Mouse (Mus musculus) layer of hippocampus, adult 9-11 months (tissue): ENCODE measurements around the gene Gadd45gip1.

Experiments
- DNase-seq: peaks from one replicate; pipeline ENCODE4 v3.0.0; 2022

Gadd45gip1 gene

DNA sequence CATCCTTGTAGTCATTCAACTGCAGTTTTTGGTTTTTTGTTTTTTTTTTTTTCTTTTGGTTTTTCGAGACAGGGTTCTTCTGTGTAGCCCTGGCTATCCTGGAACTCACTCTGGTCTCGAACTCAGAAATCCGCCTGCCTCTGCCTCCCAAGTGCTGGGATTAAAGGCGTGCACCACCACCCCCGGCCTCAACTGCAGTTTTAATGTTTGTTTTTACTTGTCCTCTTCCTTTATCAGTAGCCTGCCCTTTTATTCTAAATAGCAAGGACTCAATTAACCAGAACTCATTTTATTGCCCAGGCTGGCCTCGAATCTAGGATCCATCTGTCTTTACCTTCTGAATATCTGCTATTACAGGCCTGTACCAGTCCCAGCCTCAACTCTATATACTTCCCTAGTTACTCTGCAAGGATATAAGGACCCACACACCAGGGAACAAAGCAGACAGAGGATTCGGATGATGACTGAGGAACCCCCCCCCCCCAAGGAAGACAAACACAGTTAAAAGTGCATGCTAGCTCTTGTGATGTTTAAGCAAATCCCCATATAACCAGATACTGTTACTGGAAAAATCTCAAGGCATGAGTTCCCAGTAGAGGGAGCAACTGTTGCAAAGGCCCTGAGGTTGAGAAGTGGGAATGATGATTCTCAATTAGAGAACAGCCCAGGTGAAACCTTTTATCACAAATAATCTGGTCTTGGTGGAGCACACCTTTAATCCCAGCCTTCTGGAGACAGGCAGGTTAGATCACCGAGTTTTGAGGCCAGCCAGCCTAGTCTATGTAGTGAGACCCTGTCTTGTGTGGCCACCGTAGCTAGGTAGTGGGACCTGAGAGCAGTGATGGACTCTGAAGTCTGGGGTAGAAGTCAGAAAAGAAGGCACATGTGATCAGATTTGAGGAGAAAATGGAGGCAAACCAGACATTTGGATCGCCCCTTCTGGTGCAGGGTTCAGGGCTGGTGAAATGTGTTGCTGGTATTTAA is 1.7 kb downstream of the Gadd45gip1 start:
- no peak for DNase-seq

DNA sequence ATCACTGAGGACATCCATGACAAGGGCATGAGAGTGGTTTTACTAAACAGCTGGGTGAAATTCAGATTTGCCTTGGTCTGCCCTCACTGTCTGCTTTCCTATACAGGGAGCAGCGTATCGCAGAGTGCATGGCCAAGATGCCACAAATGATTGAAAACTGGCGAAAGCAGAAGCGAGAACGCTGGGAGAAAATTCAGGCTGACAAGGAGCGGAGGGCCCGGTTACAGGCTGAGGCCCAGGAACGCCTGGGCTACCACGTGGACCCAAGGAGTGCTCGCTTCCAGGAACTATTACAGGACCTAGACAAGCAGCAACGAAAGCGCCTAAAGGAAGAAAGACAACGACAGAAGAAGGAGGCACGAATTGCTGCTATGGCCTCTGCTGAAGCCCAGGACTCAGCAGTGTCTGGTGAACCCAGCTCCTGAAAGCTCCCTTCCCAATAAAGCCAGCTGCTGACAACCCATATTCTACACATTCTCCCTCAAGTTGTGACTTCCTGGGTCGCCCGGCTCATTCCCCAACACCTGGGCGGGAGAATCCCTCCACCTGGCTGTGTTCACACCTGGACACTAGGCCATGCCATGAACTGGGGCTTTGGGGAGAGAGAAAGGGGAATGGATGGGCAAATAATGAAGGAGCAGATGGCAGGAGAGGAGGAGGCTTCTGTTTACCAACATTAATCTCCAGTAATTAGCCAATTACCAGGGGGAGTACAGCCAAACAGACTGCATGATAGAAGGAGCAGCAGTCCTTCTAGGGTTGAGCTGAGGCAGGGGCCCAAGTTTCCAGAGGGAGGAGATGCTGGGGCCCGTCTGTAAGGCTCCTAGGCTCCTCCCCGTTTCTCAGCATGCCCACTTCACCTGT is 2.9 kb downstream of the Gadd45gip1 start:
- DNase-seq, result no peak

DNA sequence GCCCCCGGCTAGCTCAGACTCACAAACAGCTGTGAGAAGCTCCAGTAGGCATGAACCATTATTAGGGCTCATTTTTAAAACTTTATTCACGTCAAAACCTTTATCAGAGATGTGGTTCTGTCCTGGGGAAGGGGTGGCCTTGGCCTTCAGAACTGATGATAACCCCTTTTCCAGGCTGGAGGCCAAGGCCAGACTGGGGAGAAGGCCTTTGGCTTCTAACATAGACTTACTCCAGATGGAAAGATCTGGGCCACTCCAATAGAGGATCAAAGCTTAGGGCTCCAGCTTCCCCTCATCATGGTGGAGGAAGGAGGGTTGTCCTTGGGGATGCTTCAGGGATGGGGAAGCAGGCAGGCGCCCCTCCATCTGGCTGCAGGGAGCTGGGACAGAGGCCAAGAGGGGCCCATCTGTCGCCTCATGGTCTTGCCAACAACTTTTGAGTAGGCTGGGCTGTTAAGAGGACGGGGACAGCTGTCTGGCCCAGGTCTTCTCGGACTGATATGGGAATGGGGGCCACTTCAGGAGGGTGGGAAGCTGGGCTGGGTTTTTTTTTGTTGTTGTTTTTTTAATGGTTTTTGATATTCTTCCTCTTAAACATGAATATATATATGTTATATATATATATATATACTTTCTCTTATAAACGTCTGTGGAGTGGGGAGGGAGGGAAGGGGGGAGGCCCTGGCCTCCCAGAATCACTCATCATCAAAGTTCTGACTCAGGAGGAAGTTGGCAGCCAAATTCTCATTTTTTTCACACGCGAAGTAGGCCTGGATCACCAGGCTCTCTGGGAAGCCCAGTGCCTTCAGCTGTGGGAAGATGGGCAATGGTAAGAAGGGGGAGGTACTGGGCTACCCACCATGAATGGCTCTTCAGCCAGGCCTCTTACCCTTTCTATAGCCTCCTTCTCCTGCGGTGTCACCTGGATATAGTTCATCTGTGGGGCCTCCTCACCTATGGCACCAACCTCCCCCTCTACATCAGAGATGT is 3.8 kb downstream of the Gadd45gip1 start:
- DNase-seq, result peak; percentile 87

DNA sequence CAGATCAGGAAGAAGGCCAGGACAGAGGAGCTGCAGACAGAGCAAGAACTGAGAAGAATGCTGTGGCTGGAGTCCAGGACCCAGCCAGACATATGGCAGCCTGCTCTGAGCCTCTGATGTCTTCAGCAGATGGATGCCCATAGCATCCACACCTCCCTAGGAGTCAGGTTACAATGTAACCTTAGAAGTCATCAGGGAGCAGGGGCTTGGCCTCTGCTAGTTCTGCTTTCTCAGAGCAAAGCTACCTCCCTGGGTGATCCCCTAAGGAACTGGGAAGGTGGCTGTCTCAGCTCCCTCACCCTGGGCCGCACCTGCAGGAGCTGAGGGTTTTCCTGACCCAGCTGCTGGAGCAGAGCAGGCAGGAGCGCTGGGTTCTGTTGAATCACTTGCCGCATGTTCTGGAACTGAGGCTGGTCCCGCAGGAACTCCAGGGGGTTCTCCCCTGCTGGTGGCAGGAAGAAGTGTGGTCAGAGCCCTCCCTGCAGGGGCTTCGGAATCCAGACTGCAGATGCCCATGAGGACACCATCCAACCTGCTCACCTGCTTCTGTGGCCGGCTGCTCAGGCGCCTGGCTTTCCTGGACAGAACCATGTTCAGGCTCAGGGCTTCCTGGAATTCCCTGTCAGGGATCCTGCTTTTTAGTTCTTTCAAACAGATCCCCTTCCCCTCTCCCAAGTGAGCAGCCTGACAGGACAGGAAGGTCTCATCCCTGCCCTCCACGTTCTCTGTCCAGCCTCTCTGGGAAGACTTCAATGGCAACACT is 6.0 kb downstream of the Gadd45gip1 start:
- no peak for DNase-seq

DNA sequence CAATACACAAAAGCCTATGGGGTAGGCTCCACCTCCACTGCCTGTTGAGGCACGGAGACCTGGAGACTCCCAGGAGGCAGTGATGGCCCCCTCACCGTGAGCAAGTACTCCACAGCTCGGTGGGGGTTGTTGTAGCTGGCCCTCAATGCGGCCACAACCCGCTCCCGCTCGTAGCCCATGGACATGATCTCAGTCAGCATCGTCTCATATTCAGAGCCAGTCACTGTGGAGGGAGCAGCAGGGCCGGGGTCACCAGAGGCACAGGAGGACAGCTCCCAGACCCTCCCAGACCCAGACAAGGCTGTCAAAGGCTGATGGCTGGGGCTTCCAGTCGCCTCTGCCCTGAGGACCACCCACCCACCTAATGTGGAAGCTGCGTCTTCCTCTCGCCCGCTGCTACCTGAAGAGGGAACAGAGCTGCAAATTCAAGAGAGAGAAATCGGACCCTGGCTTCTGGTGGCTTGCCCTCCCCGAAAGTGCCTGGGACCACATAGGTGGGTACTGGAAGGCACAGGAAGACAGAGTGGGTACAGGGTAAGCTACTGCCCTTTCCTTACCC is 6.7 kb downstream of the Gadd45gip1 start:
- no peak for DNase-seq

DNA sequence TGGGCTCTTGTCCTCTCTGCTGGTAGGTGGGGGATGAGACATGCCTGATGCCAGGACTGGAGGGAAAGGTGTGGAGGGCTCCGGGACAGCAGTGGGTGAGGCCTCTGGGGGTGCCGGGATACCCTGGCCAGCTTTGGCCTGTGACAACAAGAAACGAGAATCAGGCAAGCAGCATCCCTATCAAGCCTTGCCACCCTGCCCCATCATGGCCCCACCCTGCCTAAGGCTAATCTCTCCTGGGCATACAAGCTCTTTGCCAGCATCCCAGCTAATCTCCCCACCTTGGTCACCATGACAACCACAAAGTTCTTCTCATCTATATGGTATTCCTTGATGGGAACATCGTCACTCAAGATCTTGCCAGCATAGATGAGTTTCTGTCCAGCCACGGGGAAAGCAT is 7.2 kb downstream of the Gadd45gip1 start:
- no peak for DNase-seq

DNA sequence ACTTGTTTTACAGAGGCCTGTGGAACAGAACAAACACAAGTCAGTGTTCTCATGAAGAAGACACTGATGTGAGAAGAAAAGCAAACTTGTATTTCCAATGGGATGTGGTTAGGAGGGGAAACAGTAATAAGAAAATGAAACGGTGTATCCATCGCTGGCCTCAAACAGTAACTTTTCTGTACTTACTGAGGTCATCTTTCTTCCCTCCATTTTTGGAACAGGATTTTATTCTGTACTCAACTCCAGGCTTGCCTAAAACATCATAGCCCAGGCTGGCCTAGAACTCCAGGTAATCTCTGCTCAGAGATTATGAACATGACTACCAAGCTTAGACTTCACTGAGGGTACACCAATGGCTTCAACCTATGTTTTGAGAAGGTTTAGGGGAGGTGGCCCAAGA is 8.1 kb downstream of the Gadd45gip1 start:
- no peak for DNase-seq

DNA sequence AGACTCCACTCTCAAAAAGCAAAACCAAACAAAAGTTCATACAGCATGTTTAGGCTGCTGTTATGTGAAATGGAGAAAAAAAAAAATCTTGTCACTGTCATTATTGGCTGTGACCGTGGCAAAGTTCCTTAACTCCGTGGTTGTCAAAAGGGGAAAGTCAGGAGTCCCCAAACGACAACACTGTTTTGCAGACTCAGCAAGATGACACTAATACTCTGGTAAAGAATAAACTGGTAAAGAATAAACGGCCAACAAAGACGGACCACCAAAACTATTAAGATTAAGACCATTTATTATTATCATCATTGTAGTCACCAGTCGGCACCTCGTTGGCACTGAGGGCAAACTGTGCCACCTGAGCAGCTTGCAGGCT is 8.5 kb downstream of the Gadd45gip1 start:
- DNase-seq, result no peak

DNA sequence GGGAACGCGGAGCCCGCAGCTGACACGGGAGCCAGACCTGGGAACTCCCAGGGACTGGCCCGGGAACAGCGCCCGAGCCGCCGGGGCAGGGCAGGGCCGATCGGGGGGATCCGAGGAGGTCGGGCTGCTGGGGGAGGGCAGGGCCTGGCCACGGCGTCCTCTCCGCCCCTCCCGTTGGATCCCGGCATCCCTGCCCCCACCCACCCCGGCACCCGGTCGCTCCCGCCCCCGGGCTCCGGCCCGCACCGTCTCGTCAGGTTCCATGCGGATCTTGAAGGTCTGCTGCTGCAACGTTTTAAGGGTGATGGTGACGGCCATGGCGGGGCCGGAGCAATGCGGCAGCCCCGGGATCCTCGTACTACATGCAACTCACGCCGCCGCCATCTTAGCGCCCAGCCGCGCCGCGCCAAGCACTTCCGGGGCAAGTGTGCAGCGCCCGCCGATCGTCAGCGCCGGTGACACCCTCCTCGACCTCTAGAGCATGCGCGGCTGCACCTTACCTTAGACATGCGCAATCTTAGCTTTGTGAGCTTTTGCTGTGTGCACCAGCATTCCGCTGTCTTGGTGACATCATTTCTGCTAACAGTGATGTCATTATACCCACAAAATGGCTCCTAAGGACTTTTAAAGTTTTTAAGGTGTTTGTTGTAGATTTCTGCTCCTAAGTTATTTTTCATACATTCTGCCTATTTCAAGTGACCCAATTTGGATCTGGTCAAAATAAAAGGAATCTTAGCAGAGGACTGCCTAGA is 9.1 kb downstream of the Gadd45gip1 start, which contains the start of gene Rad23a:
Gene Rad23a, minus strand, starts transcription at position 418 of the 752 bp plus-strand sequence.
- peak; percentile 94 for DNase-seq

DNA sequence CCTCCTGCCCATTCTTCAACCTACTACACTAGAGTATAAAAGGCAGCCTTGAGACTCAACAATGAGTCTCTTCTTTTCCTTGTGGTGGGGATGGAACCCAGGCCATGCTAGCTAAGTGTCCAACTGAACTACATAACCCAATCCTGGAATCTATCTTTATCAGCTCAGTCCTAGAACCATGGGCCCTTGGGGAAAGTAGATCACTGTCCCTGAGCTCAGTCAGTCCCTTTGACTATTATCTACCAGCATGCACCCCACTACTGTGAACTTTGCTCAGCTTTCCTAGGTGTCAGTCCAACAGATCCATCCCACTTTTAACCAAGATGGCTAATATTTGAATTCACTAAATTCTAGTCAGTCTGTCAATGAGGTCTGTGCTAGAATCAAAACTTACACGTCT is 10.2 kb downstream of the Gadd45gip1 start:
- DNase-seq, result no peak

DNA sequence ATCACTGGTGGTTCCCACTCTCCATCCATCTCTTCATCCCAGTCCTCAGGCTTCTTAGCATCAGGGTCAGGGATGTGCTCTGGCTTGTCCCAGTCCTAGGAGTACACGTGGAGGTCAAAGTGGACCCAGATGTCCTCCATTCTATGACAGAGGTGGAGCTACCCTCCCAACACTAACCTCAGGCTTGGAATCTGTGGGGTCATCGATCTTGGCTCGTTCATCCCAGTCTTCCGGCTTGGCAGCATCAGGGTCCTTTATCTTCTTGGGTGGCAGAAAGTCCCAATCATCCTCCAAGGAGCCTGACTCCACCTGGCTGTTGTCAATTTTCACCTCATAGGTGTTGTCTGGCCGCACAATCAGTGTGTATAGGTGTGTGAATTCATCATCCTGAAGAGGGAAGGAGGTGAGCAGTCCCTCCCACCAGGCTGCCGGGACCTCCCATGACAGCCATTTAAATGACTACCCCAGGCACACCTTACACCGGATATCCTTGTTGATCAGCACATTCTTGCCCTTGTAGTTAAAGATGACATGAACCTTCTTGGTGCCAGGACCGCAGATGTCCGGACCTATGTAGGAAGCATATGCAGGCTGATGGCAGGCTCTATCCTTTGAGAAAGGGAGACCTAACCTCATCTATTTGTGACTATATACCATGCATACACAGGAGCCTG is 13.2 kb downstream of the Gadd45gip1 start:
- no peak for DNase-seq

DNA sequence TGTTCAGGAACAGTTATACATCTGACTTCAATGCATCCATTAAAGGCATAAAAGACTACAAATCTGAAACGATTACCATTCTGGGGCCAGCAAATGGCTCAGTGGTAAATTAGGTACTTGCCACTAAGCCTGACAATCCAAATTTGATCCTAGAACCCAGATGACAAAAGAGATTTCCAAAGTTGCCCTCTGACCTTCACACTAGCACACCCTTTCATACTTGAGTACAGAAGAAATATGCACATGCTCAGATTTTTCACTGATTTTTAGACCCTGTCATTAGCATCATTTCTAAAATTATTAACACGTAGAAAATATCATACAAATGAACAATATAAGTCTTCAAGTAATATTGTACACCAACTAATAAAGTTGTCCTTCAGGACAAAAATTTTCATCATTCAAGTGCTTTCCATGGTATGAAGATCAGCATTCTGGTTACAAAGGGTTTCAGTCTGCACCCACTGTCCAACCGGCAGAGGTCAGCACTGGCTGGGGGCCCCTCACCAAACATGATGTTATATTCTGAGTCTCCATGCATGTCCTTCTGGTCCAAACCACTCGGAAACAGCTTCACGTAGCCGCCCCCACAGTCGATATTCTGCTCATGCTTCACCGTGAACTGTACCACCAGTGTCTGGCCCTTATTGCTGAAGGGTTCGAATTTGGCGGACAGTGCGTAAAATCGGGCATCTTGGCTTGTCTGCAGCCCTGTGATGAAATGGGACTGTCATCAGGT is 14.2 kb downstream of the Gadd45gip1 start:
- no peak for DNase-seq

DNA sequence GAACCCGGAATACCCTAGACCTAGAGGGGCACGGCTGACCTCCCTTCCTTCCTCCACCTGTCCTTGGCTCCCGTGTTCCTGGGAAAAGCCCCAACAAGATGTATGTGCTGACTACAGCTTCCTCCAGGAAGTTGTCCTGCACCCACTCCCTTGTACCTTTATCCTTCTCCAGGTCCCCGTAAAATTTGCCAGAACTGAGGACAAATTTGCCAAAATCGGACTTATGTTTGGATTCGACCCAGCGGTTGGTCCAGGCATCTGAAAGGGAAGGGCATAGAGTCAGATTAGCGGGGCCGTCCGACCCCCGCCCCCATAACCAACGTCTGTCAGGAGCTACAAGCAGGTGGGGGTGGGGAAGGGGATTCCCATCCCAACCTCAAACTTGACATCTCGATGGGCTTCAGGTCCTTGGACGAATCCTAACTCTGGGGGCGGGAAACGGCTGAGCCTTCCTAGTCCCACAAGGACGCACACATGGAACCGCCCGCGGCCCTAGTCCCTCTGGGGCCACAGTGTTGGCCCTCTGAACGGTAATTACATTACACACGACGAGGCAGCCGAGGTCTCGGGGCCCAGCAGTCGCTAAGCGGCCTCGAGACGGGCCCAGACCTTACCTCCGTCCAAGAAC is 14.9 kb downstream of the Gadd45gip1 start:
- no peak for DNase-seq

DNA sequence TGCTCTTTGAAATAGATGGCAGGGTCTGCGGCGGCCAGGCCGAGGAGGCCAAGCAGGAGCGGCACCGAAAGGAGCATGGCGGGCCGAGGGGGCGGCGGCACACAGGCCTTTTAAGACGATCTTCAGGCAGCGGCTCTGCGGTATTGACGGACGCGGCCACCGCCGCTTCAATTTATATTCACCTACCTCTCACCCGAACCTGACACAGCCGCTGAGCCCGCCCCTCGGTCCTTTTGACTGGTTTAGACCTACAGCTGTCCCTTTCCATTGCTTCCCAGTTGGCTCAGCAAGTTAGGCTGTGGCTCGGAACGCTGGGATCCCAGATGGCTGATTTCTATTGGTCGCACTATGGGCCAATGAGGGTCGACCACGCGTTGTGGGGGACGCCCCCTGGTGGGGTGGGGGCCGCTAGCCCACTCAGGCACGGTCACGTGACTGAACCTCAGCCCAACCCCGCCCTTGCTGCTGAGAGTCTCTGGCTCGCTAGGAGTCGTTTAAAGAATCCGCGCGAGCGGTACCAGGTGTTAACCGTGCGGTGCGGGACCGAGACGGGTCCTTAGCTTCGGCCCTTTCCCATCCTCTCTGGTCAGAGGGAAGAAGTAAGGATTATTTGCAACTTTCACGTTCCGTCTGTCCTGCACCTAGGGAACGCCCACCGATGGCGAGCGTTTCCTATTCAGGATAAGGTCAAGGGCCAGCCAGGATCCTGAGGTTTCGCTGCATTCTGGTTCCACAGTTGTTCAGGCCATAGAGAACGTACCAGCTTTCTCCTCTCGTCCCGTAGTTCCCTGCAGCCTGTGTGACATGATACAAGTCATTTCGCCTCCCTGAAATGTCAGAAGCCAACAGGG is 15.6 kb downstream of the Gadd45gip1 start, which contains the start of gene Calr:
Gene Calr, minus strand, starts transcription at position 213 of the 851 bp plus-strand sequence.
- peak; percentile 100 for DNase-seq

DNA sequence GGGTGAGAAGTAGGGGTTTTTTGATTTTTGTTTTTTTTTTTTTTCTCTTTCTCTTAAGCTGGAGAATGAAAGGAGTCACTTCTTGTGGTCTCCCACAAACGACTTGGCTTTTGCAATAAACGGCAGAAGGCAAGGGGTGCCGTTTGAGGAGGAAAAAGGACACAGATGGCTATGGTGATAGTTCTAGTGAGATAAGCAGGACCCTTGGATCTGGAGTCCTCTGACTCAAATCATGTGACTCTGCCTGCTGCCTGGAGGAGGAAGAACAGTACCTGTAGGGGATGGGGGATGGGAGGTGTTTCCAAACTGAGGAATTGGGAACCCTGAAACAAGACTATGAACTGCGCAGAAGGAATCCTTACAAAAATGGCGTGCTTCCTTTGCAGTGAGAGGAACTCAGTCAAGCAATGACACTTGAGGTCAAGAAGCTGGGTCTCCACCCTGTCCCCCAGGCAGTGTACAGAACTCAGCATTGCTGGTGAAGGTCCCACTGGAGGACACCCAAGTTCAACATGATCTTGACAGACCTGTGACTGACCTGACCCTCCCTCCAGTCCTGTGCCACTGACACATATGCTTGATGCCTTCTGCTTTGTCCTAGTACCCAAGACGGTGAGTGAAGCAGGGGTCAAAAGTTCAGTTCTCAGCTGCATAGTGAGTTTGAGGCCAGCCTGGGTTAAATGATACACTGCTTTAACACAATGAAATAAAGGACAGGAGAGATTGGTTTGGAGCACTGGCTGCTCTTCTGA is 16.5 kb downstream of the Gadd45gip1 start:
- DNase-seq, result no peak

DNA sequence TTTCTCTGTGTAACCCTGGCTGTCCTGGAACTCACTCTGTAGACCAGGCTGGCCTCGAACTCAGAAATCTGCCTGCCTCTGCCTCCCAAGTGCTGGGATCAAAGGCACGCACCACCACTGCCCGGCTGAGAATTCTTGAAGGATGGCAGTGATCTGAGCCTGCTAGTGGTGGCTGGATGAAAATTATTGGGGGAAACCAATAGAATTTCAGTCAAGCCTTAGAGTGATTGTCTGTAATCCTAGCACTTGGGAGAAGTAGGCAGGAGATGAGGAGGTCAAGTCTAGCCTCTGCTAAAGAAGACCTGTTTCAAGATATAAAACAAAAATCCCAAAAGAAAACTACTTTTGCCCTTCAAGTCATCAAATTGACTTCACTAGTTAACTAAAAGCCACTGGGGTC is 25.1 kb downstream of the Gadd45gip1 start:
- DNase-seq, result no peak
